Mouse (Mus musculus) embryonic stem cell, embryonic (primary cell): Measurements from ENCODE around the gene Tcerg1l.

Experiments used
- CTCF ChIA-PET, 4 experiments: fragments of 300-600 bp in 2 of 4; fragments of 350-600 bp in 2 of 4; sonication (Branson Sonifier 250); formaldehyde crosslinking; loops; one replicate each; lab custom pipeline; 2022; ENCODE audit warnings: inconsistent platforms in 2 of 4; lab: Charles Lee
- POLR2A ChIA-PET, 4 experiments: fragments of 300-600 bp in 2 of 4; fragments of 350-600 bp in 2 of 4; sonication (Branson Sonifier 250); formaldehyde crosslinking; loops; one replicate each; lab custom pipeline; 2022; ENCODE audit warnings: antibody characterized with exemption in 4 of 4, inconsistent platforms in 1 of 4; lab: Charles Lee

The Tcerg1l gene

GRCm38 (mm10) chr7:138267976-138268646 lies 129.4 kb downstream of the Tcerg1l start:
- POLR2A ChIA-PET, result interaction anchor here in 1 of 4 experiments (1.1 kb wide), 1 partner anchor 391 kb away, joined by 3 read pairs; no protein-coding TSS in a partner anchor
- CTCF ChIA-PET, result interaction anchor here in 1 of 4 experiments (1.0 kb wide), 1 partner anchor 665 kb away, joined by 3 read pairs; no protein-coding TSS in a partner anchor

- CTCF ChIA-PET, result interaction anchor here in 3 of 4 experiments (0.6 to 1.0 kb wide), 6 partner anchors 11 to 770 kb away, joined by 3 read pairs; no protein-coding TSS in a partner anchor
- POLR2A ChIA-PET, result no interaction called here
Observed at GRCm38 (mm10) chr7:138248612-138249011, 148.9 kb downstream of the Tcerg1l start.

- CTCF ChIA-PET, result interaction anchor here in 3 of 4 experiments (0.6 to 1.0 kb wide), 6 partner anchors 11 to 769 kb away, joined by 3 read pairs; no protein-coding TSS in a partner anchor
- POLR2A ChIA-PET, result no interaction called here
Observed at GRCm38 (mm10) chr7:138248176-138248575, 149.4 kb downstream of the Tcerg1l start.

- POLR2A ChIA-PET, result no interaction called here
- CTCF ChIA-PET, result no interaction called here
Observed at GRCm38 (mm10) chr7:138246684-138247083, 150.8 kb downstream of the Tcerg1l start.

- POLR2A ChIA-PET, result no interaction called here
- CTCF ChIA-PET, result no interaction called here
Observed at GRCm38 (mm10) chr7:138242229-138242628, 155.3 kb downstream of the Tcerg1l start.

- ChIA-PET POLR2A (no interaction called here), CTCF (no interaction called here)
Observed at GRCm38 (mm10) chr7:138237708-138238225, 159.8 kb downstream of the Tcerg1l start.

- ChIA-PET CTCF (no interaction called here), POLR2A (no interaction called here)
Observed at GRCm38 (mm10) chr7:138224252-138224651, 173.3 kb downstream of the Tcerg1l start.

GRCm38 (mm10) chr7:138222951-138223350 lies 174.6 kb downstream of the Tcerg1l start:
- POLR2A ChIA-PET, result no interaction called here
- CTCF ChIA-PET, result no interaction called here

GRCm38 (mm10) chr7:138217556-138218098 lies 179.9 kb downstream of the Tcerg1l start:
- CTCF ChIA-PET, result no interaction called here
- POLR2A ChIA-PET, result interaction anchor here in 1 of 4 experiments (0.6 kb wide), 1 partner anchor 14 kb away, joined by 3 read pairs; no protein-coding TSS in a partner anchor

GRCm38 (mm10) chr7:138215177-138215830 lies 182.2 kb downstream of the Tcerg1l start:
- ChIA-PET POLR2A (no interaction called here), CTCF (no interaction called here)

- ChIA-PET POLR2A (no interaction called here), CTCF (no interaction called here)
Observed at GRCm38 (mm10) chr7:138214710-138215109, 182.8 kb downstream of the Tcerg1l start.

GRCm38 (mm10) chr7:138209769-138210168 lies 187.8 kb downstream of the Tcerg1l start:
- CTCF ChIA-PET, result no interaction called here

GRCm38 (mm10) chr7:138205124-138205523 lies 192.4 kb downstream of the Tcerg1l start:
- POLR2A ChIA-PET, result no interaction called here
- CTCF ChIA-PET, result no interaction called here

More at GRCm38 (mm10) chr7:138209769-138210168, 187.8 kb downstream of the Tcerg1l start:
- POLR2A ChIA-PET, result no interaction called here

- ChIA-PET POLR2A (no interaction called here), CTCF (no interaction called here)
Observed at GRCm38 (mm10) chr7:138202162-138202832, 195.2 kb downstream of the Tcerg1l start.

- CTCF ChIA-PET, result no interaction called here
- POLR2A ChIA-PET, result no interaction called here
Observed at GRCm38 (mm10) chr7:138199333-138200058, 198.0 kb downstream of the Tcerg1l start.

GRCm38 (mm10) chr7:138196139-138196538 lies 201.4 kb downstream of the Tcerg1l start:
- CTCF ChIA-PET, result no interaction called here
- POLR2A ChIA-PET, result no interaction called here

- CTCF ChIA-PET, result no interaction called here
- POLR2A ChIA-PET, result no interaction called here
Observed at GRCm38 (mm10) chr7:138184197-138184596, 213.3 kb downstream of the Tcerg1l start.

GRCm38 (mm10) chr7:138182216-138182615 lies 215.3 kb downstream of the Tcerg1l start:
- ChIA-PET POLR2A (interaction anchor here in 1 of 4 experiments (0.7 kb wide), 1 partner anchor 284 kb away, joined by 3 read pairs; no protein-coding TSS in a partner anchor), CTCF (interaction anchor here in 1 of 4 experiments (0.6 kb wide), 1 partner anchor 1875 kb away, joined by 3 read pairs; no protein-coding TSS in a partner anchor)
